Mouse (Mus musculus) cerebellum, adult 2 months (tissue): ENCODE data around the gene Tmc7.

Experiments used
- CTCF ChIP-seq: fragments of 200-500 bp; IDR thresholded peaks from 2 replicates; pipeline ENCODE4 v1.5.1; 2011; ENCODE audit warnings: low read depth, mild to moderate bottlenecking, control low read depth, low read length, moderate library complexity, borderline replicate concordance; ENCODE audit not compliant: insufficient read depth
- POLR2A ChIP-seq: fragments of 200-500 bp; IDR thresholded peaks from 2 replicates; pipeline ENCODE4 v1.6.1; 2011; ENCODE audit warnings: low read length, control low read depth, borderline replicate concordance; ENCODE audit not compliant: insufficient read depth

DNA sequence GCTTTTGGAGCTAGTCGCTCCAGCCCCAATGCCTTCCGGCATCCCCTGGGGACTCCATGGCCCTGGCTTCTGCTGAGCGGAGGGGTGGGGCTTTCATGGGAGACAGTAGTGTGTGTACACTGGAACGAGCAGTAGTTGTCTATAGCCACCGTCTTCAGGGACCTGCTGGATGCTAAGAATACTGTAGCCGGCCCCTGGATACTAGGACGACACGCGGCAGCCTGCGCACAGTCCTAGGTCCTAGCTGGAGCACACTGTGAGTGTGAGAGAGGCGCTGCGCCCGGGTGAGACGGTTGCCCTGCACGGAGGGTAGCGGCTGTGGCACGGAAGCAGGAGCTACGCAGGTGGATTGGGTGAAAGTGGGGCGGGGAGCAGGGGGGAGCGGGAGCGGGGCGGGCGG lies 12.7 kb upstream of the Tmc7 start, which contains the start of gene Tmc5:
- TF ChIP-seq POLR2A (no peak), CTCF (no peak)
